Mouse (Mus musculus): ENCODE measurements around the gene Ltbp3. TPM values are rescaled to one million over a fixed set of nuclear protein-coding genes. Genes with fewer than 3 reads are reported as not detected.

The Ltbp3 gene
- polyA plus RNA-seq, 1 experiment from 2014 or later: 35.2 TPM

DNA sequence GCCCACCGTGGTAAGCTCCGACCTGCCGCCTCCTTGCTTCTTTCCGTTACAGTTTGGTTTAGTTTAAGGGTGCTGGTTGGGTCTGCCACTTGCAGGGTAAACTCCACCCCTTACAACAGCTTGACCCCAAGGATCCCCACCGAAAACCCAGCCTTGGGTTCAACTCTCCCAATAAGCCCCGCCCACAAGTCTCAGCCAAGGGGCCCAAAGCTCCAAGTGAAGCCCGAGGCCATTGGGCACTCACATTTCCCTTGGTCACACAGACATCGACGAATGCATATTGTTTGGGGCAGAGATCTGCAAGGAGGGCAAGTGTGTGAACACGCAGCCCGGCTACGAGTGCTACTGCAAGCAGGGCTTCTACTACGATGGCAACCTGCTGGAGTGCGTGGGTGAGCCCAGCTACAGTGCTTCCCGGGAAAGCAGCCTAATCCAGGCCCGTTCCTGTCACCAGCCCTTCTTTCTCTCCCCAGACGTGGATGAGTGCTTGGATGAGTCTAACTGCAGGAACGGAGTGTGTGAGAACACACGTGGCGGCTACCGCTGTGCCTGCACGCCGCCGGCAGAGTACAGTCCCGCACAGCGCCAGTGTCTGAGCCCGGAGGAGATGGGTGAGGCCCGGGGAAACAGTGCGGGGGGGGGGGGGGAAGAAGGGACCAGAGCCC lies 15.7 kb downstream of the Ltbp3 start:
- Histone ChIP-seq H3K27ac (ENCODE audit: low read length) (no peak overlapping the region), H3K36me3 (ENCODE audit: control insufficient read depth, insufficient read depth, low read length) (peaks cover 40% of the 10 kb centered on the region), H3K4me1 (ENCODE audit: control insufficient read depth, insufficient read depth, low read length) (0 out of 2 replicates have a peak, but pooled peaks cover 11% of the 10 kb centered on the region), H3K9me3 (ENCODE audit: control insufficient read depth, low read depth, low read length) (no peaks in the 10 kb centered on the region), H3K27me3 (ENCODE audit: control insufficient read depth, insufficient read depth, low read length) (0 out of 2 replicates have a peak, but pooled peaks cover 10% of the 10 kb centered on the region), H3K9ac (replicated peaks; ENCODE audit: low read depth, low read length) (no peak overlapping the region; the same call in 1 of the 2 replicates), H3K4me2 (replicated peaks; ENCODE audit: low read depth, low read length) (0 out of 2 replicates have a peak overlapping the region, but pooled peaks have one; percentile 13), H3K4me3 (ENCODE audit: low read depth, low read length) (0 out of 2 replicates have a peak overlapping the region, but pooled peaks have one; percentile 1)
- ATAC-seq (ENCODE audit: insufficient number of reproducible peaks, insufficient read depth, low FRiP score, low read depth): no peak; the same call in 1 of the 2 replicates
- WGBS: 17% methylated on average over 29 of the region's 29 CpGs

DNA sequence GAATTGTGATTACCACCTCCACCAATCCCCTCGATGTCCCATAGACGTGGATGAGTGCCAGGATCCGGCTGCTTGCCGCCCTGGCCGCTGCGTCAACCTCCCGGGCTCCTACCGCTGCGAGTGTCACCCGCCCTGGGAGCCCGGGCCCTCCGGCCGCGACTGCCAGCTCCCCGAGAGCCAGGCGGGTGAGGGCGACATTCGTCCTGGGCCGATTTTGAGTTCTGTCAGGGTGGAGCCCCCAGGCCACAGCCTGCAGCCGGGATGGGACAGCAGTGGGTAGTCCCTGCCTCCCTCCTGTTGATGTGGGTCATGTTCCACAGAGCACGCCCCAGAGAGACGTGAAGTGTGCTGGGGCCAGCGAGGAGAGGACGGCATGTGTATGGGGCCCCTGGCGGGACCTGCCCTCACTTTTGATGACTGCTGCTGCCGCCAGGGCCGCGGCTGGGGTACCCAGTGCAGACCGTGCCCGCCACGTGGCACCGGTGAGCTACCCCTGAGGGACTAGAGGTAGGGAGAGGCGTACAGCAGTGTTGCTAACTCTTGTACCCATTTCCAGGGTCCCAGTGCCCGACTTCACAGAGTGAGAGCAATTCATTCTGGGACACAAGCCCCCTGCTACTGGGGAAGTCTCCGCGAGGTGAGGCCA lies 16.4 kb downstream of the Ltbp3 start:
- no peak for ATAC-seq (ENCODE audit: insufficient number of reproducible peaks, insufficient read depth, low FRiP score, low read depth)
- Histone ChIP-seq H3K27ac (ENCODE audit: low read length) (no peak overlapping the region), H3K4me1 (ENCODE audit: control insufficient read depth, insufficient read depth, low read length) (0 out of 2 replicates have a peak, but pooled peaks cover 9% of the 10 kb centered on the region), H3K9me3 (ENCODE audit: control insufficient read depth, low read depth, low read length) (no peaks in the 10 kb centered on the region), H3K4me3 (ENCODE audit: low read depth, low read length) (0 out of 2 replicates have a peak overlapping the region, but pooled peaks have one; percentile 1), H3K36me3 (ENCODE audit: control insufficient read depth, insufficient read depth, low read length) (peaks cover 44% of the 10 kb centered on the region), H3K4me2 (replicated peaks; ENCODE audit: low read depth, low read length) (0 out of 2 replicates have a peak overlapping the region, but pooled peaks have one; percentile 13), H3K9ac (replicated peaks; ENCODE audit: low read depth, low read length) (no peak overlapping the region; the same call in 1 of the 2 replicates), H3K27me3 (ENCODE audit: control insufficient read depth, insufficient read depth, low read length) (0 out of 2 replicates have a peak, but pooled peaks cover 10% of the 10 kb centered on the region)
- WGBS: 25% methylated on average over 36 of the region's 36 CpGs

DNA sequence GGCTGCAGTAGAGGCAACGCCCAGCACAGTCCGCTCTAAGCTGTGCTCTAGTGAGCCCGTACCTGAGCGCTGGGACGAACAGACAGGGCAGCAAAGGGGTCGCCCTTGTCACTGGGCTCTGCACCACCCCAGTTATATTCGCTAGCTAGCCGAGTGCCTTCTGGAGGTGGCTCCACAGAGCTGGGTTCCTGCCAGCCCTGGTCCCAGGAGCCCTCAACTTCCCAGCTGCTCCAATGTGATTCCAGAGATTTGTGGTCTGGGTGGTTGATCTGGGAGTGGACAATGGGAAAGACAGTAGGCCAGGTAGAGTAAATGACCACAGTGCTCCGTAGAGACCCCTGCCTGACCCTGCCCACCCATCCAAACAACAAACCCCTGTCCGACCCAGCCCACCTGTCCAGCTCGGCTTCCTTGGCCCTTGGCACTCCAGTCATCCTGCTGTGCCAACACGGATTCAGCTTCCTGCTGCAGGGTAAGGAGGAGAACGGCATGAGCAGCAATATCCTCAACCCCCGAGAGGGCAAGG lies 18.2 kb downstream of the Ltbp3 start:
- Histone ChIP-seq H3K27ac (ENCODE audit: low read length) (no peak overlapping the region), H3K36me3 (ENCODE audit: control insufficient read depth, insufficient read depth, low read length) (peaks cover 57% of the 10 kb centered on the region), H3K27me3 (ENCODE audit: control insufficient read depth, insufficient read depth, low read length) (0 out of 2 replicates have a peak, but pooled peaks cover 10% of the 10 kb centered on the region), H3K4me3 (ENCODE audit: low read depth, low read length) (no peak overlapping the region), H3K9ac (replicated peaks; ENCODE audit: low read depth, low read length) (no peak overlapping the region), H3K4me2 (replicated peaks; ENCODE audit: low read depth, low read length) (no peak overlapping the region), H3K9me3 (ENCODE audit: control insufficient read depth, low read depth, low read length) (no peaks in the 10 kb centered on the region), H3K4me1 (ENCODE audit: control insufficient read depth, insufficient read depth, low read length) (0 out of 2 replicates have a peak, but pooled peaks cover 9% of the 10 kb centered on the region)
- WGBS: 93% methylated on average over 14 of the region's 14 CpGs
- ATAC-seq (ENCODE audit: insufficient number of reproducible peaks, insufficient read depth, low FRiP score, low read depth): no peak

DNA sequence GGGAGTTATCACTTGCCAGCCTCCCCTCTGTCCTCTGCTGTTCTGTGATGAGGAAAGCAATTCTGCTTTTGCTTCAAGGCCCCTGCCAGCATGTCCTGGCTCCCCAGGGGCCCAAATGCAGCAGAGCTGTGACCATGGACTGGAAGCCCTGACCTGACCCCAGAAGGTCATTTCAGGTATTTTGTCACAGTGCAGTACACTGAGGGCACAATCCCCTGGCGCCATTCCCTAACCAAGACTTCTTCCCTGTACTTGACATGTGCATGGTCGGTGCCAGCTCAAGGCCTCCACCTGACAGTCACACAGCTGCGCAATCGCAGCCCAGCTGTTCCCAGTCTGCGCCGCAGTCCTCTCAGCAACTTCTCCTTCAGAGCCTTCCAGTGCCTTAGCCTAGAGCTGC lies 22.5 kb downstream of the Ltbp3 start:
- WGBS: 92% methylated on average over 6 of the region's 6 CpGs
- Histone ChIP-seq H3K27me3 (ENCODE audit: control insufficient read depth, insufficient read depth, low read length) (0 out of 2 replicates have a peak, but pooled peaks cover 4% of the 10 kb centered on the region), H3K4me2 (replicated peaks; ENCODE audit: low read depth, low read length) (no peak overlapping the region), H3K4me3 (ENCODE audit: low read depth, low read length) (no peak overlapping the region), H3K9ac (replicated peaks; ENCODE audit: low read depth, low read length) (no peak overlapping the region), H3K9me3 (ENCODE audit: control insufficient read depth, low read depth, low read length) (no peaks in the 10 kb centered on the region), H3K36me3 (ENCODE audit: control insufficient read depth, insufficient read depth, low read length) (peaks cover 81% of the 10 kb centered on the region), H3K4me1 (ENCODE audit: control insufficient read depth, insufficient read depth, low read length) (no peaks in the 10 kb centered on the region), H3K27ac (ENCODE audit: low read length) (no peak overlapping the region)
- no peak for ATAC-seq (ENCODE audit: insufficient number of reproducible peaks, insufficient read depth, low FRiP score, low read depth)

DNA sequence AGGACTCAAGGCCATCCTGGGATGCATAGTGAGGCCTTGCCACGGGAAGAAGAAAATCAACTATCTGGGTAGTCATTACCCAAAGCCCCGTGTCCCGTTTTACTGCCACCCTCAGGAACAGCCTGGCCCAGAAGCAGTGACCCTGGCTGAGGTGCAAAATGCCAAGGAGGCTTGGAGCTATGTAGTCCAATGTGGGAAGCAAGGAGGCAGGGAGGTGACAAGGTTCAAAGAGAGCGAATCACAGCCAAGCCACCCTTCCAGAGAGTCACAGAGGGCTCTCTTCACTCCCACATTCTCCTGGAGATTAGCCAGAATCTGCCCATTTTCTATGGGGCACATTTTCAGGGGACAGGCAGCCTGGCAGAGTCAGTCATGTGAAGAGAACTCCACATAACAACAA lies 26.6 kb downstream of the Ltbp3 start:
- ATAC-seq (ENCODE audit: insufficient number of reproducible peaks, insufficient read depth, low FRiP score, low read depth): no peak
- Histone ChIP-seq H3K9me3 (ENCODE audit: control insufficient read depth, low read depth, low read length) (no peaks in the 10 kb centered on the region), H3K9ac (replicated peaks; ENCODE audit: low read depth, low read length) (no peak overlapping the region), H3K4me1 (ENCODE audit: control insufficient read depth, insufficient read depth, low read length) (peaks cover 13% of the 10 kb centered on the region; the same call in 1 of the 2 replicates), H3K27me3 (ENCODE audit: control insufficient read depth, insufficient read depth, low read length) (no peaks in the 10 kb centered on the region), H3K27ac (ENCODE audit: low read length) (no peak overlapping the region), H3K4me3 (ENCODE audit: low read depth, low read length) (no peak overlapping the region), H3K36me3 (ENCODE audit: control insufficient read depth, insufficient read depth, low read length) (peaks cover 61% of the 10 kb centered on the region), H3K4me2 (replicated peaks; ENCODE audit: low read depth, low read length) (no peak overlapping the region)
- WGBS: 89% methylated on average over 4 of the region's 4 CpGs

DNA sequence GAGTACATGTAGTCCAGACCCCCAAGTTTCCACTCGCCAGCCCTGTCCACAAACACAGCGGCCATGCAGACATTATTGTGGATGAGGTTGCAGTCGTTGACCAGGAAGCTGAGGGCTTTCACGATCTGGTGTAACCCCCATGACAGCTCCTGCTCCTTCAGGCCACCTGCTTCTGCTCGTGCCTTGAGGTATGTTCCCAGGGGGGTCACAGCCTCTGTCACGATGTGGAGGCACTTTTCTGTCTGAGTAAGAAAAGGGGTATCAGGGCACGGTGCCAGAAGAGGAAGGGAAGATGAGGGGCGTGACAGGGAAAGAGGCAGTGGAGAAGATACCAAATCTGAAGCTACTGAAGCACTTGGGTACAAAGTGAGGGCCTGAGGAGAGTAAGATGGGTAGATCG lies 29.6 kb downstream of the Ltbp3 start:
- ATAC-seq (ENCODE audit: insufficient number of reproducible peaks, insufficient read depth, low FRiP score, low read depth): no peak

DNA sequence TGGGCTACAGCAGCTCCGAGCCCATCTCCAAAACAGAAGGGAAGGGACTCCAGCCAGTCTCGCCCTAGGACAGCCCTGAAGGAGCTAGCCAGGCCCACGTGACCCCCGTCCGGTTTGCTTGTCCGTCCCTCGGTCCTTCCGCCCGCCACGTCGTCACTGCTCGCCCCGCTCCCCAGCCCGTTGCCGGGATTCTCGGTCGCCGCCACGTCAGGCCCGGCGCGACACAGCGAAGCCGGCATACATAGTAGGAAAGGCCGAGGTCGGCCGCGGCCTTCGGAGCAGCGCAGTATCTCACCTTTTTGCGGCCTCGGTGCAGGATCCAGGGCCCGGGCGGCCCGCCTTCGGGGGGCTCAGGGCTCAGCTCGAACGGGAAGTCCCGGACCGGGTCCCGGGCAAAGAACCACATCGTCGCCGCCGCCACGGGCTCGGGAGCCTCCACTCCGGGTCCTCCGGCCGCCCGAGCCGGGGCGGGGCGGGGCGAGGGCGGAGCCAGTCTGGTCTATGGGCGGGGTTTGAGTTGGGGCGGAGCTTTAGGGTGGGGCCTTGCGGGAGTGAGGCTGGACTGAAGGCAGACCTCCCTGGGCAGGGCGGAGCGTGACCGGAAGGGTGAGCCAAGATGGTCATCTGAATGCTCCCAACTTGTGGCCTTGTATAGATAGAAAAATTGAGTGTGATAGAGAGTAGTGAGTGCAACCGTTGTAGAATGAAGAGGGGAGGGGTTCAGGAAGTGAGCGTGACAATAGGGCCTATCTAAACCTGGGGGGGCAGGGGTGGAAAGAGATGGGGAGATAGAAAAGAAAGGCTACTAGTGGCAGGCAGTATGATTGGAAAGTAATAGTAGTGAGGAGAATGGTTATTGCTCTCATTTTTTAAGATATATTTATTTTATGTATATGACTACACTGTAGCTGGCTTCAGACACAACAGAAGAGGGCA lies 30.5 kb downstream of the Ltbp3 start, which contains the start of gene Scyl1:
Gene Scyl1 (minus strand): TSS at position 495 of the 936 bp plus-strand sequence.
- Histone ChIP-seq H3K36me3 (ENCODE audit: control insufficient read depth, insufficient read depth, low read length) (peaks cover 30% of the 10 kb centered on the region), H3K4me3 (ENCODE audit: low read depth, low read length) (peak within 1 kb of the TSS; percentile 75), H3K4me1 (ENCODE audit: control insufficient read depth, insufficient read depth, low read length) (peaks cover 13% of the 10 kb centered on the region; the same call in 1 of the 2 replicates), H3K4me2 (replicated peaks; ENCODE audit: low read depth, low read length) (peak within 1 kb of the TSS; percentile 86), H3K27ac (ENCODE audit: low read length) (peak within 1 kb of the TSS; percentile 58), H3K9me3 (ENCODE audit: control insufficient read depth, low read depth, low read length) (no peaks in the 10 kb centered on the region), H3K9ac (replicated peaks; ENCODE audit: low read depth, low read length) (peak within 1 kb of the TSS; percentile 82), H3K27me3 (ENCODE audit: control insufficient read depth, insufficient read depth, low read length) (no peaks in the 10 kb centered on the region)
- ATAC-seq (ENCODE audit: insufficient number of reproducible peaks, insufficient read depth, low FRiP score, low read depth): peak; percentile 98
- WGBS: under 1% methylated on average over 64 of the region's 64 CpGs

More for the DNA sequence above, 29.6 kb downstream of the Ltbp3 start:
- H3K36me3 ChIP-seq (ENCODE audit: control insufficient read depth, insufficient read depth, low read length): peaks cover 34% of the 10 kb centered on the region
- peaks cover 13% of the 10 kb centered on the region; the same call in 1 of the 2 replicates for H3K4me1 ChIP-seq (ENCODE audit: control insufficient read depth, insufficient read depth, low read length)
- H3K4me3 ChIP-seq (ENCODE audit: low read depth, low read length): peak overlapping the region; percentile 75
- 30% methylated on average over 9 of the region's 9 CpGs for WGBS
- no peaks in the 10 kb centered on the region for H3K27me3 ChIP-seq (ENCODE audit: control insufficient read depth, insufficient read depth, low read length)
- H3K4me2 ChIP-seq (replicated peaks; ENCODE audit: low read depth, low read length): peak overlapping the region; percentile 86
- no peaks in the 10 kb centered on the region for H3K9me3 ChIP-seq (ENCODE audit: control insufficient read depth, low read depth, low read length)
- H3K9ac ChIP-seq (replicated peaks; ENCODE audit: low read depth, low read length): peak overlapping the region; percentile 82
- H3K27ac ChIP-seq (ENCODE audit: low read length): no peak overlapping the region

All from stomach, embryonic 14.5 days (tissue).